Mouse (Mus musculus) forebrain, postnatal 0 days (tissue): Measurements from ENCODE around the gene Wdr73. TPM values are rescaled to one million over a fixed set of nuclear protein-coding genes. Genes with fewer than 3 reads are reported as not detected.
A peak's percentile ranks its signal among the peaks of the same experiment; 100 is the strongest.

Experiments used
- ATAC-seq: fragments of 200-750 bp; cut with Nextera tagmentation; 2 replicates; pipeline ENCODE4 v1.8.0; 2017; ENCODE audit warnings: mild to moderate bottlenecking, moderate library complexity
- DNase-seq: peaks from one replicate; pipeline ENCODE4 v3.0.0-alpha.2; 2015
- H3K27ac ChIP-seq: fragments of 300-500 bp; sonication (generic); 2 replicates; pipeline ENCODE4 v1.5.1; 2014; ENCODE audit warnings: low read depth, mild to moderate bottlenecking, antibody characterized with exemption, low read length, moderate library complexity, mixed read lengths
- H3K27me3 ChIP-seq: fragments of 300-500 bp; sonication (generic); 2 replicates; pipeline ENCODE4 v1.6.1; 2014; ENCODE audit warnings: mild to moderate bottlenecking, low read length, mixed read lengths; ENCODE audit not compliant: insufficient read depth
- H3K36me3 ChIP-seq: fragments of 300-500 bp; sonication (generic); 2 replicates; pipeline ENCODE4 v1.6.1; 2014; ENCODE audit warnings: mild to moderate bottlenecking, moderate library complexity; ENCODE audit not compliant: insufficient read depth
- H3K4me1 ChIP-seq: fragments of 300-500 bp; sonication (generic); 2 replicates; pipeline ENCODE4 v1.6.1; 2014; ENCODE audit warnings: antibody characterized with exemption; ENCODE audit not compliant: insufficient read depth
- H3K4me2 ChIP-seq: fragments of 300-500 bp; sonication (generic); 2 replicates; pipeline ENCODE4 v1.6.1; 2014; ENCODE audit warnings: low read depth, mild to moderate bottlenecking, moderate library complexity
- H3K4me3 ChIP-seq: fragments of 300-500 bp; sonication (generic); 2 replicates; pipeline ENCODE4 v1.5.1; 2014; ENCODE audit warnings: low read depth, low read length, mixed read lengths
- H3K9ac ChIP-seq: fragments of 300-500 bp; sonication (generic); 2 replicates; pipeline ENCODE4 v1.6.1; 2014; ENCODE audit warnings: mild to moderate bottlenecking
- H3K9me3 ChIP-seq: fragments of 300-500 bp; sonication (generic); 2 replicates; pipeline ENCODE4 v1.6.1; 2016; ENCODE audit warnings: low read length
- CTCF ChIP-seq: sonication (generic); IDR thresholded peaks from 2 replicates; pipeline ENCODE4 v1.5.1; 2016; ENCODE audit warnings: antibody characterized with exemption, control low read depth, low read depth
- WGBS: fragments of 180-500 bp; shearing (Covaris S2); extraction: QIAGEN DNeasy Blood & Tissue Kit; methylation state at CpG from one replicate; pipeline ENCODE4 v1.1.7; 2014; 5-methylcytosine and 5-hydroxymethylcytosine counted together
- polyA plus RNA-seq: library from polyadenylated mRNA; unstranded; fragments of >200 nt; fragmentation: Nextera tagmentation; extraction: Ambion mirVana; gene quantifications from 2 replicates; pipeline ENCODE4 v1.2.1, GENCODE M21; 2015
- total RNA-seq: library from RNA; depleted of rRNA; stranded (reverse); fragments of >200 nt; gene quantifications from 2 replicates; pipeline ENCODE4 v1.2.3, GENCODE M21; 2014

Wdr73 gene
- total and polyA plus RNA-seq, 2 experiments from 2014 or later, result 41.2 to 54.0 TPM

- no peaks in the 10 kb centered on the region for H3K27me3 ChIP-seq
- 6% methylated on average over 19 of the region's 19 CpGs for WGBS
- ATAC-seq (peak; percentile 62), DNase-seq (peak; percentile 78)
- H3K4me3 ChIP-seq, result peak within 1 kb of the TSS; percentile 33
- peaks cover 9% of the 10 kb centered on the region for H3K4me1 ChIP-seq
- peak within 1 kb of the TSS; percentile 45 for H3K27ac ChIP-seq
- no peak for TF ChIP-seq CTCF
- peaks cover 34% of the 10 kb centered on the region for H3K36me3 ChIP-seq
- peak within 1 kb of the TSS; percentile 50 for H3K9ac ChIP-seq
- H3K4me2 ChIP-seq, result peak within 1 kb of the TSS; percentile 77
- H3K9me3 ChIP-seq, result no peaks in the 10 kb centered on the region
Observed at GRCm38 (mm10) chr7:80904921-80905515, 3.9 kb upstream of the Wdr73 start, which contains the start of gene Nmb. Gene Nmb (minus strand): TSS chr7:80905076.

GRCm38 (mm10) chr7:80903625-80904422 is 2.8 kb upstream of the Wdr73 start:
- no peak overlapping the region for H3K27ac ChIP-seq
- ATAC-seq, result no peak
- DNase-seq, result no peak
- TF ChIP-seq CTCF, result no peak
- no peaks in the 10 kb centered on the region for H3K27me3 ChIP-seq
- H3K9me3 ChIP-seq, result no peaks in the 10 kb centered on the region
- peaks cover 9% of the 10 kb centered on the region for H3K4me1 ChIP-seq
- H3K4me2 ChIP-seq, result no peak overlapping the region
- no peak overlapping the region for H3K9ac ChIP-seq
- H3K4me3 ChIP-seq, result no peak overlapping the region
- WGBS, result 91% methylated on average over 11 of the region's 11 CpGs
- H3K36me3 ChIP-seq, result peaks cover 29% of the 10 kb centered on the region

- Histone ChIP-seq H3K4me2 (peak overlapping the region; percentile 55), H3K27ac (peak overlapping the region; percentile 78), H3K9me3 (no peaks in the 10 kb centered on the region), H3K27me3 (no peaks in the 10 kb centered on the region), H3K4me3 (peak overlapping the region; percentile 60), H3K4me1 (peaks cover 9% of the 10 kb centered on the region), H3K9ac (peak overlapping the region; percentile 61), H3K36me3 (peaks cover 28% of the 10 kb centered on the region)
- ATAC-seq, result peak; percentile 13
- DNase-seq, result no peak
- no peak for TF ChIP-seq CTCF
- 28% methylated on average over 15 of the region's 15 CpGs for WGBS
Observed at GRCm38 (mm10) chr7:80901541-80902274, 639 bp upstream of the Wdr73 start.

GRCm38 (mm10) chr7:80897721-80898120 is 3.3 kb downstream of the Wdr73 start:
- H3K36me3 ChIP-seq, result peaks cover 45% of the 10 kb centered on the region
- ATAC-seq, result no peak
- no peak for DNase-seq
- WGBS, result 93% methylated on average over 4 of the region's 4 CpGs
- 0 out of 2 replicates have a peak, but pooled peaks cover 3% of the 10 kb centered on the region for H3K4me1 ChIP-seq
- no peak for TF ChIP-seq CTCF
- no peaks in the 10 kb centered on the region for H3K9me3 ChIP-seq
- no peak overlapping the region for H3K9ac ChIP-seq
- no peaks in the 10 kb centered on the region for H3K27me3 ChIP-seq
- no peak overlapping the region for H3K4me3 ChIP-seq
- H3K4me2 ChIP-seq, result no peak overlapping the region
- no peak overlapping the region for H3K27ac ChIP-seq

- Histone ChIP-seq H3K27me3 (no peaks in the 10 kb centered on the region), H3K4me2 (no peak overlapping the region), H3K36me3 (peaks cover 50% of the 10 kb centered on the region), H3K4me3 (no peak overlapping the region), H3K9me3 (no peaks in the 10 kb centered on the region), H3K27ac (no peak overlapping the region), H3K9ac (no peak overlapping the region), H3K4me1 (0 out of 2 replicates have a peak, but pooled peaks cover 3% of the 10 kb centered on the region)
- ATAC-seq (no peak), DNase-seq (no peak)
- no peak for TF ChIP-seq CTCF
- WGBS, result 92% methylated on average over 7 of the region's 7 CpGs
Observed at GRCm38 (mm10) chr7:80897134-80897533, 3.9 kb downstream of the Wdr73 start.

GRCm38 (mm10) chr7:80894815-80895519 is 6.1 kb downstream of the Wdr73 start:
- TF ChIP-seq CTCF, result no peak
- H3K36me3 ChIP-seq, result peaks cover 66% of the 10 kb centered on the region
- no peak overlapping the region for H3K27ac ChIP-seq
- no peak overlapping the region for H3K9ac ChIP-seq
- no peak overlapping the region for H3K4me3 ChIP-seq
- H3K27me3 ChIP-seq, result no peaks in the 10 kb centered on the region
- H3K4me2 ChIP-seq, result no peak overlapping the region
- no peaks in the 10 kb centered on the region for H3K4me1 ChIP-seq
- no peaks in the 10 kb centered on the region for H3K9me3 ChIP-seq
- 96% methylated on average over 14 of the region's 14 CpGs for WGBS
- no peak for ATAC-seq
- DNase-seq, result no peak
